In the genomic region with DNA sequence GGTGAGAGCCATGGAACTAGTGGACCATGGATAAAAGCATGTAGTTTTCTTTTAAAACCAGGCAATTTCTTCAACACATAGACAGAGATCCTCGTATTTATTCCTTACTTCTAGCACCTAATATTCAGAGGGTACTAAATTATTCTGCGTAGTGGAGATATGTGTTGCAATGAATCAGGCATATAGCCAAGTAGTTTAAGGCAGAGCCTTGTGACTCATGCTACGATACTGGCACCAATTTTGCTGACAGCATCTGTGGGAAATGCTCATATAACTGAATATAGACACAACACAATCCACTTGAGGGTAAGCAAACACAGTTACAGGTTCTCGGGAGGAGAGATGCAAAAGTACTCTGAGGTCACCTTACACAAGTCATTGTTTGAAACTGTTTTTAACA, we compare ENCODE assay signal across 20 mouse cellular contexts. TPM values are rescaled to one million over a fixed set of nuclear protein-coding genes. Genes with fewer than 3 reads are reported as not detected.
DNase-seq lines count a peak whose midpoint lies in the region; ATAC-seq and TF ChIP-seq lines count a peak whose summit lies in the region.
"Had no signal": no experiment of that assay in that cellular context is flagged by ENCODE, and none has a peak within 500 bp of the region (broad histone marks: within the 10 kb centered on the region; RNA-seq: fewer than 3 reads in every experiment).

No protein-coding gene starts in this region.

- no peaks in the 10 kb centered on the region; the same call in 1 of the 2 replicates for H3K4me1 ChIP-seq in liver, adult 2 months (ENCODE audit: control insufficient read depth, insufficient read depth, low read length)
- H3K4me1 ChIP-seq in liver, embryonic 11.5 days (replicated peaks; ENCODE audit: control insufficient read depth, insufficient read depth, low read length) = no peaks in the 10 kb centered on the region
- H3K4me1 ChIP-seq in MEL (ENCODE audit: control insufficient read depth in 1 of 2, insufficient read depth in 2 of 2, low read length in 2 of 2) = peaks cover 0 to 3% of the 10 kb centered on the region in 2 experiments; a peak in 1 of 4 replicates
- H3K4me1 ChIP-seq in hindbrain, embryonic 11.5 days (replicated peaks; ENCODE audit: control insufficient read depth, insufficient read depth, low read length) = no peaks in the 10 kb centered on the region
- H3K4me1 ChIP-seq: heart, embryonic 15.5 days; hindbrain, embryonic 12.5 days; kidney, embryonic 15.5 days; liver, embryonic 15.5 days; stomach, embryonic 15.5 days had no signal

- TF ChIP-seq POLR2A in liver, adult 2 months (IDR thresholded peaks at IDR 0.05; ENCODE audit: extremely low read depth, insufficient read depth, low read length) = no peak
- no peak for TF ChIP-seq POLR2A in MEL (IDR thresholded peaks at IDR 0.05; ENCODE audit: control insufficient read depth in 1 of 2, insufficient read depth in 1 of 2, low read depth in 1 of 2, low read length in 2 of 2, poor library complexity in 1 of 2)
- TF ChIP-seq POLR2A in myocyte (IDR thresholded peaks at IDR 0.05; ENCODE audit: insufficient read length, low read depth) = no peak

- no peaks in the 10 kb centered on the region for H3K79me2 ChIP-seq in liver, adult 2 months (ENCODE audit: control insufficient read depth, insufficient read depth, low read length)
- H3K79me2 ChIP-seq in MEL (ENCODE audit: control insufficient read depth, insufficient read depth, low read length, poor library complexity) (no peaks in the 10 kb centered on the region), myocyte (ENCODE audit: control insufficient read depth, insufficient read depth) (no peaks in the 10 kb centered on the region)

- no peak for TF ChIP-seq CTCF in liver, adult 2 months (IDR thresholded peaks at IDR 0.05; ENCODE audit: low read depth, low read length)
- no peak for TF ChIP-seq CTCF in MEL (IDR thresholded peaks at IDR 0.05 in 2 of 3, conservative IDR thresholded peaks at IDR 0.05 in 1 of 3; ENCODE audit: control insufficient read depth in 1 of 3, insufficient read depth in 1 of 3, low read depth in 2 of 3, low read length in 3 of 3, poor library complexity in 1 of 3, severe bottlenecking in 1 of 3)

- peak; percentile 30 for DNase-seq in liver, adult 2 months (ENCODE audit: extremely low read depth, low read depth, low spot score)
- no peak for DNase-seq in liver, embryonic 11.5 days (ENCODE audit: low spot score)
- DNase-seq in MEL (ENCODE audit: low read depth, low spot score) = peak; percentile 34
- DNase-seq in brain, adult 2 months (ENCODE audit: low read depth, low spot score) = peak; percentile 29
- DNase-seq in hindbrain, embryonic 11.5 days (ENCODE audit: low spot score) = no peak
- DNase-seq in layer of hippocampus, postnatal 25 days (ENCODE audit: extremely low spot score in 1 of 2, low spot score in 1 of 2) = no peak
- DNase-seq: cerebellum, postnatal 14 days; heart, adult 11 months; retina, postnatal 1 day; spleen, adult 18-20 months had no signal

- no peak for TF ChIP-seq EP300 in MEL (IDR thresholded peaks at IDR 0.05; ENCODE audit: low read depth in 1 of 2, low read length in 2 of 2)

- TF ChIP-seq RAD21 in MEL (IDR thresholded peaks at IDR 0.05; ENCODE audit: low read depth, low read length) = no peak

- no peaks in the 10 kb centered on the region for H3K27me3 ChIP-seq in liver, adult 2 months (ENCODE audit: control insufficient read depth, insufficient read depth, low read length)
- H3K27me3 ChIP-seq in liver, embryonic 11.5 days (replicated peaks; ENCODE audit: control insufficient read depth, insufficient read depth, low read length) = no peaks in the 10 kb centered on the region
- H3K27me3 ChIP-seq in MEL (ENCODE audit: control insufficient read depth in 1 of 2, insufficient read depth in 2 of 2, low read length in 2 of 2) (no peaks in the 10 kb centered on the region), myocyte (ENCODE audit: control insufficient read depth, insufficient read depth, insufficient read length) (no peaks in the 10 kb centered on the region)
- no peaks in the 10 kb centered on the region for H3K27me3 ChIP-seq in hindbrain, embryonic 11.5 days (ENCODE audit: control insufficient read depth, insufficient read depth, low read length)
- H3K27me3 ChIP-seq: heart, embryonic 15.5 days; hindbrain, embryonic 12.5 days; kidney, embryonic 15.5 days; liver, embryonic 15.5 days; stomach, embryonic 15.5 days had no signal

- H3K4me3 ChIP-seq in liver, adult 2 months (ENCODE audit: insufficient read depth, low read depth, low read length) = no peak overlapping the region
- no peak overlapping the region for H3K4me3 ChIP-seq in liver, embryonic 11.5 days (ENCODE audit: low read depth, low read length)
- H3K4me3 ChIP-seq in MEL (ENCODE audit: control insufficient read depth in 1 of 2, insufficient read depth in 1 of 2, low read depth in 2 of 2, low read length in 2 of 2) (no peak overlapping the region), myocyte (no peak overlapping the region)
- no peak overlapping the region for H3K4me3 ChIP-seq in hindbrain, embryonic 11.5 days (ENCODE audit: low read depth, low read length)
- H3K4me3 ChIP-seq: forebrain, embryonic 10.5 days; heart, embryonic 15.5 days; hindbrain, embryonic 12.5 days; kidney, embryonic 15.5 days; left cerebral cortex, adult 2 months; liver, embryonic 15.5 days; stomach, embryonic 15.5 days had no signal

- no peak overlapping the region for H3K4me2 ChIP-seq in liver, embryonic 11.5 days
- peak overlapping the region; percentile 28 for H3K4me2 ChIP-seq in myocyte (ENCODE audit: low read depth)
- no peak overlapping the region for H3K4me2 ChIP-seq in hindbrain, embryonic 11.5 days (replicated peaks; ENCODE audit: low read depth, low read length)
- H3K4me2 ChIP-seq: heart, embryonic 15.5 days; hindbrain, embryonic 12.5 days; kidney, embryonic 15.5 days; liver, embryonic 15.5 days; stomach, embryonic 15.5 days had no signal

- 38% methylated on average over 4 of the region's 4 CpGs for WGBS in liver, adult 2 months
- WGBS in liver, embryonic 11.5 days = 82% methylated on average over 4 of the region's 4 CpGs
- WGBS in hindbrain, embryonic 11.5 days = 92% methylated on average over 4 of the region's 4 CpGs

- H3K27ac ChIP-seq in liver, adult 2 months (replicated peaks; ENCODE audit: insufficient read depth, low read depth, low read length) = no peak overlapping the region
- no peak overlapping the region for H3K27ac ChIP-seq in liver, embryonic 11.5 days (ENCODE audit: low read depth, low read length)
- no peak overlapping the region for H3K27ac ChIP-seq in MEL (ENCODE audit: control insufficient read depth, low read depth, low read length)
- H3K27ac ChIP-seq in hindbrain, embryonic 11.5 days (ENCODE audit: low read depth, low read length) = no peak overlapping the region
- H3K27ac ChIP-seq: forebrain, embryonic 10.5 days; heart, embryonic 15.5 days; hindbrain, embryonic 12.5 days; kidney, embryonic 15.5 days; left cerebral cortex, adult 2 months; liver, embryonic 15.5 days; stomach, embryonic 15.5 days had no signal

- no peak overlapping the region for H3ac ChIP-seq in myocyte (ENCODE audit: control insufficient read depth, insufficient read length)

- no peak overlapping the region for H3K9ac ChIP-seq in liver, adult 2 months (ENCODE audit: low read depth, low read length)
- no peak overlapping the region for H3K9ac ChIP-seq in liver, embryonic 11.5 days (ENCODE audit: low read depth, low read length)
- H3K9ac ChIP-seq in MEL (ENCODE audit: control insufficient read depth, low read depth, low read length, poor library complexity, severe bottlenecking) = no peak overlapping the region
- H3K9ac ChIP-seq in hindbrain, embryonic 11.5 days (ENCODE audit: low read depth, low read length) = no peak overlapping the region
- H3K9ac ChIP-seq: heart, embryonic 15.5 days; hindbrain, embryonic 12.5 days; kidney, embryonic 15.5 days; liver, embryonic 15.5 days; stomach, embryonic 15.5 days had no signal

- no peak for ATAC-seq in liver, embryonic 11.5 days (replicated peaks; ENCODE audit: low FRiP score)
- ATAC-seq in hindbrain, embryonic 11.5 days (ENCODE audit: low FRiP score) = no peak
- ATAC-seq: CD4-positive, CD25-positive, alpha-beta regulatory T cell, adult 4 months had no signal

- no peaks in the 10 kb centered on the region for H3K9me3 ChIP-seq in liver, embryonic 11.5 days (ENCODE audit: control insufficient read depth, low read length)
- H3K9me3 ChIP-seq in MEL (replicated peaks; ENCODE audit: insufficient read depth, low read length) = no peaks in the 10 kb centered on the region
- H3K9me3 ChIP-seq in hindbrain, embryonic 11.5 days (ENCODE audit: control insufficient read depth, low read length) = no peaks in the 10 kb centered on the region
- H3K9me3 ChIP-seq: forebrain, embryonic 10.5 days; heart, embryonic 15.5 days; hindbrain, embryonic 12.5 days; kidney, embryonic 15.5 days; liver, embryonic 15.5 days; stomach, embryonic 15.5 days had no signal

- no peaks in the 10 kb centered on the region for H3K36me3 ChIP-seq in liver, adult 2 months (ENCODE audit: control insufficient read depth, insufficient read depth, low read length)
- H3K36me3 ChIP-seq in liver, embryonic 11.5 days (ENCODE audit: control insufficient read depth, insufficient read depth, low read length) = no peaks in the 10 kb centered on the region
- H3K36me3 ChIP-seq in MEL (ENCODE audit: control insufficient read depth in 1 of 2, insufficient read depth in 2 of 2, low read length in 2 of 2) = no peaks in the 10 kb centered on the region
- no peaks in the 10 kb centered on the region for H3K36me3 ChIP-seq in myocyte (ENCODE audit: control insufficient read depth, insufficient read depth)
- no peaks in the 10 kb centered on the region for H3K36me3 ChIP-seq in hindbrain, embryonic 11.5 days (ENCODE audit: control insufficient read depth, insufficient read depth, low read length)
- H3K36me3 ChIP-seq: forebrain, embryonic 10.5 days; heart, embryonic 15.5 days; hindbrain, embryonic 12.5 days; kidney, embryonic 15.5 days; liver, embryonic 15.5 days; stomach, embryonic 15.5 days had no signal

TF ChIP-seq in MEL, 35 proteins besides CTCF, POLR2A, EP300 and RAD21 (continues in another document):
- TF ChIP-seq ZMIZ1 (IDR thresholded peaks at IDR 0.05; ENCODE audit: low read depth, low read length) (no peak), GATA1 (IDR thresholded peaks at IDR 0.05; ENCODE audit: low read depth, low read length) (no peak)

TF ChIP-seq in myocyte, 11 proteins besides CTCF, POLR2A, EP300 and RAD21 (continues in another document):
- TF ChIP-seq TCF3 (IDR thresholded peaks at IDR 0.05; ENCODE audit: insufficient read length, low read depth) = no peak
- no peak for TF ChIP-seq TCF12 (IDR thresholded peaks at IDR 0.05; ENCODE audit: insufficient read depth, poor library complexity, severe bottlenecking)

RNA-seq across cellular contexts. Expression of gene Rassf6, which starts 41.4 kb away (rescaled TPM):
- 24.6 and 30.1 TPM in 2 replicates for total RNA-seq in liver, adult 2 months (2014; rRNA removed)
- 3.2 and 3.9 TPM in 2 replicates for polyA plus RNA-seq in liver, adult 2 months (2012; rRNA removed)
- polyA plus RNA-seq in liver, embryonic 11.5 days (2014; fragmentation: Nextera tagmentation; extraction: Ambion mirVana) = 6.2 and 6.3 TPM in 2 replicates
- not detected in 2 replicates for total RNA-seq in MEL (2012; rRNA removed)
- polyA plus RNA-seq in MEL (2012; ENCODE audit: insufficient read depth in 1 of 2, insufficient read length in 2 of 2, low read depth in 1 of 2, low replicate concordance in 2 of 2, missing spikeins in 1 of 2) = under 1 TPM in 1 of 2 experiments, not detected in 1; 0.39 TPM
- not detected for polyA plus RNA-seq in myocyte (2012; fragmentation: generic; extraction: Trizol)
- polyA plus RNA-seq in hindbrain, embryonic 11.5 days (2014; fragmentation: Nextera tagmentation; extraction: Ambion mirVana) = 0.29 and 1.2 TPM in 2 replicates
- total RNA-seq in layer of hippocampus, postnatal 25 days (2021) = 1 to 10 TPM in 1 of 2 experiments, under 1 TPM in 1; 0.42 to 1.0 TPM
- total RNA-seq: megakaryocyte-erythroid progenitor cell, adult 5-6 weeks had no signal

Comparison
In these comparisons a context has a peak if more than half of its experiments do, and no peak if none do; other contexts are left out.
1. DNase-seq: peak in liver, adult 2 months (single experiment), MEL (single experiment) and brain, adult 2 months (single experiment); none in liver, embryonic 11.5 days (single experiment), hindbrain, embryonic 11.5 days (single experiment) and layer of hippocampus, postnatal 25 days (0 of 2).